Mouse (Mus musculus) embryo, embryonic 11.5 days (tissue): ENCODE results near the gene Fndc3b.
"Not testable (repeated sequence)": the region's sequence is repeated elsewhere in the genome, so short reads cannot be mapped to it uniquely, and the experiment has no call there.

ENCODE experiments used
- DNase-seq: peaks from one replicate; pipeline ENCODE4 v3.0.0-alpha.2; 2012; ENCODE audit warnings: low read depth, low spot score

The Fndc3b gene

GRCm38 (mm10) chr3:27506886-27507285 is 204.2 kb downstream of the Fndc3b start:
- no peak for DNase-seq

DNA sequence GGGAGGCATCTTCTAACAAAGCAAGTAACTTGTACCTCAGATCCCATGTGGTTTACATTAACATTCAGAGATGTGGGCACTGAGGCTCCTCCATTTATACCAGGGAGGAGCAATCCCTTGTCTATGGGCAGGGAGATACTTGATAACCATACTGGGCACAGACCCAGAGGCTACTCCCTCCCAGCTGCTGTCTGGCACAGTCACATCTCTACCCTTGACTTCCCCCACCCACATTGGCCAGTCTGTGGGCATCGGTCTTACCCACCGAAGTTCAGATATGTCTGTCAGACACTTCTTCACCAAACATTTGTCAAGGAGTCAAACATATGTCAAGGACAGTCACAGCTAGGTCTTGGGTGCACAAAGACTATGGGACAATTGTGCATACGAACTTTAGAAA is 205.5 kb downstream of the Fndc3b start:
- DNase-seq, result no peak

GRCm38 (mm10) chr3:27503279-27504038 is 207.6 kb downstream of the Fndc3b start:
- DNase-seq, result no peak

DNA sequence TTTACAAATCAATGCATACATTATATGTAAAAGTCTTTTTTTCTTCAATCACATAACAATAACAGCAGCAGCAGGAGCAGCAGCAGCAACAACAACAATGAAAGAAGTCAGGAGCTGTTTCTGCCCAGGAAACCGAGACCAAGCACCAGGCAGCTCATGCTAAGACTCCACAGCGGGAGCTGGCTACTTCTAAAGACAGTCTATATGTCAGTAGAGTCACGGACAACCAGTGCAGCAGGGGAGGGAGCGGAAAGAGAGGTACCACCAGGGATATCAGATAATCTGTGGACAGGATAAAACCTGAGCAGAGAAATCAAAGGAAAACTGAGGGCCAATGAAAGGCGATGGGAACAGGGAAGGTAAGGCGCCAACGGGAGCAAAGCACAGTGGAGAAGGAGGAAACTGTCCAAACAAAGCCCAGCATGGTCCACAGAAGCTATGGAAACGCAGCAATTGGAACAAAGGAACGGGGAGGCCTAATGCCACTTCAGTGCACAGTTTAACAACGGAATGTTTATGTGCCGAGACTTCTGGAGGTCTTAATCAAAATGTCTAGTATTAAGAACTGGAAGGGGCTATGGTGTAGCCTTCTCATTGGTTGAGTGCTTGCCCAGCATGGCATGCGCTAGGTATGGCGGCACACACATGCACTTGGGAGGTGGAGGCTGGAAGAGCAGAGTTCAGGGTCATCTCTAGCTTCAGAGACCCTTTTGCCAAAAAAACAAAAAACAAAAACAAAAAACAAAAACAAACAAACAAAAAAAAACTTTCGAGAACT is 215.6 kb downstream of the Fndc3b start:
- no peak for DNase-seq

GRCm38 (mm10) chr3:27494698-27495097 is 216.4 kb downstream of the Fndc3b start:
- no peak for DNase-seq

DNA sequence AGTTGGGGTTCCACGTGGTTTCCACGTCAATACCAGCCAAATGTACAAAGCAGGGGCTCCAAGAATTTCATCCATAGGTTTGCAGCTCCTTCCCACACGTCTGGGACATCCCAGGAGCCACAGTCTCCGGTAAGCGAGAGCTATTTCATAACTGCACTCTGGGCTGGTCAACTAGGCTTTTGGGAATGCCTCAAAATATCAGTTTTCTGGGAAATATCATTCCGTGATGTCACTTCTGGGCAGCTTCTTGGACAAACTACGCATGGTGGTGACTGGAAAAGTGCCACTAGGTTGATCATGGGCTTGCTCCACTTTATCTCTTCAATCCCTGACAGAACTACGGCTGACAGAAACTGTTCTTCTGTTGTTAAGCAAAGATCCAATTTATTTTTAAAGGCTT is 217.0 kb downstream of the Fndc3b start:
- DNase-seq, result no peak

DNA sequence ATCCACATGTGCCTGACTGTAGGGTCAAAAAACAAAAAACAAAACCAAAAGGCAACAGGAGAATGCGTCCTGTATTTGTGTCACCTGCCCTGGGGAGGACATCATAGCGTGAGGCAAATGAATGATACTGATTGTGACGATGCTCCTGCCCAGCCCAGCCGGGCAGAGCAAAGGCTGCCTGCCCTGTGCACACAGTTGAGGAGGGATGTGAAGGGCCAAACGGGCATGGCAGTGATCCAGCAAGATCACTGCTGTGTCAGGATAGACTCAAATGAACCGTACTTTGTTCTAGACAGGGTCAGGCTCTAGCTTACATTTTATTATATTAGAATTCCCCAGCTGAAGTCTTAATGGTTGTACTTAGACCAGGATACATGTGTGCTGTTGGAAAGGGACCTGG is 219.3 kb downstream of the Fndc3b start:
- no peak for DNase-seq

- no peak for DNase-seq
Measured at GRCm38 (mm10) chr3:27491367-27491766, 219.7 kb downstream of the Fndc3b start.

DNA sequence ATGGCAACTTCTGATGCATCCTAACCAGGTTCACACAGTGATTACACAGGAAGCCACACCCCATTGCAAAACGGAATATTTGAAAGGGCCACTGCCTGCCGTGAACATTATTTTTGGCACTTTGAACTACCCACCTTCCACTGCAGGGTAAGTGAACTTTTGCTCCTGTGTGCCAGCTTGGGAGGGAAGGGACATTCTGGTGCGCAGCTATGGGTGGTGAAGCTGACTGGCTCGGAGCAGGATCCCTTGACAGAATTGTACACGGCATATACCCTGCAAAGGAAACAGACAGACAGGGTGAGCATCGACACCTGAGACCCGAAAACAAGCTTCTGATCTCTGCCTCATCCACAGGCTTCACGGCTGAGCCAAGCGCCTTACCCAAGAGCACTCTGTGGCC is 220.2 kb downstream of the Fndc3b start:
- no peak for DNase-seq

- DNase-seq, result no peak
Measured at GRCm38 (mm10) chr3:27489550-27489949, 221.6 kb downstream of the Fndc3b start.

DNA sequence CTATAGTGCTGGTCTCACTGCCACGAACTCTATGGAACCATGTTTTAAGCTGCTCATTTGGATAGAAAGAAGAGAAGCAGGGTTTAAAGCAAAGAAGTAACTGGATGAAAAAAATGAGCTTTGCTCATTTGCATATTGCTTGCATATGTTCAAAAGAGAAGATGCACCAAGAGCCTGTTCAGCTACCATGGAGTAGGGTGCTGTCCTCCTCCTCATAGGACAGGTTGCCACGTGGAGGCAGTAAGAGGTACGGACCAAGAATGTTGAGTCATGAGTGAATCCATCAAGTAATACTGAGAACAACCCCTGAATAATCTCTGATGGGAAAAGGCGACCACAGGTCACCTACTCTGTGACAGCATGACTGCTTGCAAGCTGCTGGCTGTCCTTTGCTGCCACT is 226.0 kb downstream of the Fndc3b start:
- no peak for DNase-seq

- DNase-seq, result no peak
Measured at GRCm38 (mm10) chr3:27484698-27485097, 226.4 kb downstream of the Fndc3b start.

DNA sequence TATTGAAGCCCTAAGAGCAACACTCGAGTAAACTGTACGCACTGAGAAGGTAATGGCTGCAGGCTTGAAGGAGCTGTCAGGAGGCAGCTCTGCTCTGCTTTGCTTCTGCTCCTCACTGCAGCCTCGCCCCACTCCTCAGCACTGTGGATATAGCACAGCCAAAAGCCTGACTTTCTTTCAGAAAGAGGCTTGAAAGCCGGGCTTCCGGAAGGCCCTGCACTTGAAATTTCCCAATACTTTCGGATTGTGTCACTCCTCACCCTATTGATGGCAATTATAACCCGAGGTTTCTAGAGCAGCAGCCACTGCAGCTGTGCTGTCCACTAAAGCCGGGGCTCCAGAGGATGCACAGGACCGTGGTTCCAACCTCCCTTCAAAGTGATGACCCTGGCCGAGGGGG is 227.3 kb downstream of the Fndc3b start:
- no peak for DNase-seq

GRCm38 (mm10) chr3:27483321-27483720 is 227.8 kb downstream of the Fndc3b start:
- no peak for DNase-seq

- DNase-seq, result no peak
Measured at GRCm38 (mm10) chr3:27481738-27482137, 229.4 kb downstream of the Fndc3b start.

- DNase-seq, result no peak
Measured at GRCm38 (mm10) chr3:27479378-27479777, 231.7 kb downstream of the Fndc3b start.

- no peak for DNase-seq
Measured at GRCm38 (mm10) chr3:27478563-27479156, 232.4 kb downstream of the Fndc3b start.

GRCm38 (mm10) chr3:27477749-27478148 is 233.4 kb downstream of the Fndc3b start:
- DNase-seq, result not testable (repeated sequence)

DNA sequence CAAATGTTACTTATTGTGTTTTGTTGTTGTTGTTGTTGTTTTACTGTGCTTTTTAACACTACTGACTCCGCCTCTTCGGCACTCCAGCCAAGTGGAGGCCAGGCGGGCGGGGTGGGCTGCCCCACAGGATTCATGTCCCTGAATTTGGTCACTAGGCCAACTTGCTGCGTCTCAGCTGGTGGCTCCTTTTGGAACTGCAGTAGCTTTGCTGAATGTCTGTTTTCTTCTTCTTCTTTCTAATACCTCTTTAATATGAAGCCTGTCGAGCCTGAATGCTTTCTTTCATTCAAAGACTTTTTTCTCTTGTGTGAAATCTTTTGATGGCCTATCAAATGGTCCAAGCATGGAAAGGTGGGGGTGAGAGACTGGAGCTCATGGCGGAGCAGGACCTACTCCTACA is 235.2 kb downstream of the Fndc3b start:
- no peak for DNase-seq

DNA sequence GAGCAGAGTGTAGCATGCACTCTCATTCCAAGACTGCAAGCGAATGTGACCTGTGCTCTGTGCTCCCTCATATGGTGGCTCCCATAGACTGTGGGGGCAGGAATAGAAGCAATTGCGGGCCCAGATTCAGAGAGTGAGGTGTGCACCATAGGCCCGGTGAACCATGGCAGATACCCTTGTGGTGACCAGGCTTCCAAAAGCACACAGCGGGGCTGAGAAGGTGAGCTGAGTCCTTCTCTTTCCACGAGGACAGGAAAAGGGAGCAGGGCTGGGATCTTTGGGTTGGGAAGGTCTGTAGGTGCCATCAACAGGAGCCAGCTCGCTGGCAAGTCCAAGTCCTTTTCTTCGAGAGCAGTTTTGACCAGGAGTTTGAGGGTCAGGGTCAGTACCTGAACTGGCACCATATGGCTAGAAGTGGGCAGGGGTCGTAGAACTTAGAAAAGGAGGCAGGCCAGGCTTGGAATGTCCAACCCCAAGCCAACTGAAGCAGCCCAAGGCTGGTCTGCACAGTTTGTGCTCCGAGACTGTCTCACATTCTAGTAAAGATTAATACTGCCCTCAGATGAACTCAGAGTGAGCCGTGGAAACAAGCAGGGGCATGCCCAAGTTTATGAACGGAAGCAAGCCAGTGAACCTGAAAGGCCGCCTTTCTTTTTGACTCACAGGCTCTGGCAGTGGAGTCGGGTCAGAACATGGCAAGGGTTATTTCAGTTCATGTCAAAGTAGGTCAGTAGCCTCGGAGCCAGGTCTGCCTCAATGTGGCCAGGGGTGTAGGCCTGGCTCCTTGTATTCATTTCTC is 237.1 kb downstream of the Fndc3b start:
- DNase-seq, result no peak

- no peak for DNase-seq
Measured at GRCm38 (mm10) chr3:27472846-27473245, 238.3 kb downstream of the Fndc3b start.

DNA sequence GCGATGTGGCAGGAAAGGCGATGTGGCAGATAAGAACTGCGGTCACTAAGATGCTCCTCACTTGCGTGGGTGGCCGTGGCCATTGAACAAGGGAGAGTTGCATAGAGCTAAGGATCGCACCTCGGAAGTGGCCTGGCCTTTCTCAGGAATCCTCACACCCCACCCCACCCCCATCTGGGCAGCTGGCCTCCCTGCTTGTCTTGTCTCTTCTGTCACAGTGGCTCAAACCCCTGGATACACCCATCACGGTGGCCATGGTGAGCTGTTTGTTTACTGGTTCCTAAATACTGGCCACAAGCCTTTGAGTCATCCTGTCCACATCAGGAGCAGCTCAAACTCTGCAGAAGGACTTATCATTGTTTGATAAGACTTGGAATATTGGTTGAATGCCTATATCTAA is 240.3 kb downstream of the Fndc3b start:
- no peak for DNase-seq
